Mouse (Mus musculus): ENCODE measurements around the gene Tmem117. TPM values are rescaled to one million over a fixed set of nuclear protein-coding genes. Genes with fewer than 3 reads are reported as not detected.

Gene Tmem117
- total RNA-seq, 2 experiments from 2014 or later, result 8.1 to 9.2 TPM

DNA sequence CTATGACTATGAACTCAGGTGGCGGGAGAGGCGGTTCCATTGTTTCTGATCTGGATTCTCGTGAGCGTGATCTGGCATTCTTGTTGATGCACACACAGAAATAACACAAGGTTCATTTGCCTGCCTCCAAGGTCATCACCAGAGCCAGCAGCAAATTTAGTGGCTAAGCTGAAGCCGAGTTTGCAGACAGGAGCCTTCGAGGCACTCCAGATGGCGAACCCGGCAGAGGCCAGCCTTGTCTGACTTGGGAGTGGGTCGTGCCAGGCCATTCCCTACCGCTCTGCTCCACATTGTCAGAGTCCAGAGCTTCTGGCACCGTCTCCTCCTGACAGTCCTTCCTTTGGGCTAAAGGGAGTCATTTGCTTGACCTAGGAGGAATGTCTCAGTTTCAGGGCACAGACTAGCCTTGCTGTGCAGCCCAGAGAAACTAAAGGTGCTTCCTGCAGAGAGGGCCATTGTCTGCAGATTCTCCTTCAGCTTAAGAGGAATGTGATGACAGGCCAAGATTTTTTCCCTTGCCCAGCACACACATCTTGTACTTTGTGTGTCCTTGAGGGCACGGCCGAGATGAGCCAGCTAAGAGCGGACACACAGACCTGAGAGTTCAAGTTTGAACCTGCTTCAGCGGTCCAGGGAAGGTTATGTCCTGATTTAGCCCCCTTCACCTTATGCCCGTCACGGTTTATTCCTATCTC, 20.2 kb downstream of the Tmem117 start:
- DNase-seq, result peak; percentile 36

GRCm38 (mm10) chr15:94649766-94650120, 20.7 kb downstream of the Tmem117 start:
- DNase-seq, result peak; percentile 13

DNA sequence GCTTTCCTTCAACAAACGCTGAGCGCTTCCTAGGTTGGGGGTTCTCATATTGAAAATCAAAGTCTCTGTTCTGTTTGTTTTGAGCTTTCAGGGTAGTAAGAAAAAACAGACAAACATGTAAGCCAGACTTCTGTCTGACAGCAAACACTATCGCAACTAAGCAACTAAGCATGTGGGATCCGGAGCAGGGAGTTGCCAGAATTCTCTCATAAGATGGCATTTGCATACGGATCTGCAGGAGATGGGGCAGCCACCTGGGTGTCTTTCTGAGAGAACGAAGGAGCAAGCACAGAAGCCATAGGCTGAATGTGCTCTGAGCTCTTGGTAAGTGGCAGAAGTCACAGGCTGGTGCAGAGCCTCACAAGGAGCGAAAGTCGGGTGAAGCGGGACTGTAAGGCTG, 22.3 kb downstream of the Tmem117 start:
- DNase-seq, result no peak

- no peak for DNase-seq
Measured at GRCm38 (mm10) chr15:94651969-94652842, 23.2 kb downstream of the Tmem117 start.

- DNase-seq, result no peak
Measured at GRCm38 (mm10) chr15:94652843-94653206, 23.8 kb downstream of the Tmem117 start.

DNA sequence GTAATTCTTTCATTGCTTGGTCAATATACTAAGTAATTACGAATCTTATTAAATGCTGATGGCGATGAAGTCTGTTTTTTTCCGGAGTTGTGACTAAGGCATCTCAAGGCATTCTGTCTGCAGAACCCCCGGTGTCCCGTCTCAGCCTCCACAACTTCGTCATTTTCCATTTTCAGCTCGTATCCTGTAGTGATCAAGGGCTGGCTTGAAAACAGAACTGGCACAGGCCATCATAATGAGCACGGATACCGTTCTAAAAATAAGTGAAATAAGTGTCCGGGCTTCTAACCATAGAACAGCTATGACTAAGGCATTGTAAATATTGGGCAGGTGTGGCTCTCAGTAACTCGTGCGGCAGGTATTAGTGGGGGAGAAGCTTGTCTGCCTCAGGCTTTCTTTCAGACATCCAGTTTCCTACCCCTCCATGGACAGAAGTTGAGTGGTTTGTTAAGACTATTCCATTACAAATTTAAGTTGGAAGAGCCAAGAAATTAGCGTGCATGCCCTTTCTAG, 26.8 kb downstream of the Tmem117 start:
- DNase-seq, result no peak

DNA sequence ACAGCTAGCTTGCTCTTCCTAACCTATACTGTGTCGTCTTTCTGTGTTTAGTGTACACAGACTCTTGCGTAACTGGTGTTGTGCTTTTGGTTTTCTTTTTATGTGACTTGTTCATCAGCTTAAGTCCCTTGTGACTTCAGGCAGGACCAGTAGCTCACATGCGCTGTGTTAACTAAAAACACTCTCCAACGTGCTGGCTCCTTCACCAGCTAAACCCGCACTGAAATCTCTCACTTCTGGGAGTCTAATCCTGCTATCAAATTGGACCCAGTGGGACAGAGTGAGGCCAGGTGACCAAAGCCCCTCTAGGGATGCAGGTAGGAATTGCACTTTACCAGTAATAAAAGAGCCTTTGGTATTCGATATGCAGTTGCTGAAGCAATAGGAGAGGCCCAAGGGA, 28.9 kb downstream of the Tmem117 start:
- no peak for DNase-seq

DNA sequence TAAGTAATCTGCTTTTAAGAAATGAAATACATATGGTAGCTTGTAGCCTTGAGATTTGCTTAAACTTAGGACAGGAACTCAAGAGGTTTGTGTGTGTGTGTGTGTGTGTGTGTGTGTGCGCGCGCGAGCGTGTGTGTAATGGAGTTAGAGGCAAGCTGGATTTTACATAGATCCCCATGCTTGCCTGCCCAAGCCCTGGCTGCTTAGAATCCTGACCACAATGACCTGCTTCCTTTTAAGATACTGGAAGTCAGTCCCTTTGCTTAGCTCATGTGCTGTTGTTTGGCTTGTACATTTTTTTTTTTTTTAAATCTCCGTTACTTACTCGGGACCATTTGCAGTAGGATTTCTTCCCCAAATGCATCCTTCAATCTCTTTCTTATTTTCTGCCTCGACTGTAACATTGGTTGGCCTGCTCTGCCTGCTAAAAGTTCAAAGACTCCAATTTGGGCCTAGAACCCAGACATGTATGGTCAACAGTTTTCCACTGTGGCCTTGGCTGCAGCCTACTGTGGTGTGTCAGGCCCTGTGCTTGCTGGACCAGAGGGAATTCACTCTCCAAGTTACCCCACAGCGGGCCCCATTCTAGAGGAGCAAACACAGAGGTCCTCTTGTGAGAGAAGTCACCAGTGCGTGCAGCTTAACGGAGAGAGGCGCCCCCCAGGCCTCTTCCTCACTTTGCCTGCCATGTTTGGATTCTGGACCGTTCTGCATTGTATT, 29.5 kb downstream of the Tmem117 start:
- DNase-seq, result no peak

DNA sequence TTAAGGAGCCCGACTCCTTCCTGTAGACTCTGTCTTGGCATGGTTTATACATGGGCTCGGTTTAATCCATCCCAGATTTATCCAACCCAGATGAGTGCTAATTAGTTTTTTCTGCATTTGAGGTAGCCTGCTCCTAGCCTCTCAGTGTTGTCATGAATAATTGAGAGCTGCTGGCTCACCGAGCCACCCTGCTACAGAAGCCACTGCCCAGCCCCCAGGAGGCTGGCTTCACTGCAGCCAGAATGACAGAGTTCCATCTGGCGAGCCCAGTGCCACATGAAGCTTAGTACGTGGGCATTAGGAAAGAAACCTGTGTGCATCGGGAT, 30.0 kb downstream of the Tmem117 start:
- no peak for DNase-seq

DNA sequence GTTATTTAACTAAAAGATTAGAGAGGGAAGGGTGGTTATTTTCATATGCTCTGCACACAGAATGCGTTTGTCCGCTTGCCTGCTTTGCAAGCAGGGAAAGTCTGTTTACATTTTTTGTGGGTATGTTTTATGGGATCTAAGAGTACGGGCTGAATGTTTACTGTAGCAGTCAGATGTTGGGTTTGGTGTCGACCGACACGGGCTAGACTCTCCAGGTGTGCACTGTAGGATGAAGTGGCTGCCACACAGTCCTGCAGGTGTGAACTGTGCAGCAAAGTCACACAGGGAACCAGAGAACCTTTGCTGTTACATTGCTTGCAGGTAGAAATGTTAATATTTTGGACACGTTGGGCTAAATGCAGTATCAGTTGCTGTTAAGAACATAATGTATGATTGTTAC, 31.9 kb downstream of the Tmem117 start:
- DNase-seq, result no peak

DNA sequence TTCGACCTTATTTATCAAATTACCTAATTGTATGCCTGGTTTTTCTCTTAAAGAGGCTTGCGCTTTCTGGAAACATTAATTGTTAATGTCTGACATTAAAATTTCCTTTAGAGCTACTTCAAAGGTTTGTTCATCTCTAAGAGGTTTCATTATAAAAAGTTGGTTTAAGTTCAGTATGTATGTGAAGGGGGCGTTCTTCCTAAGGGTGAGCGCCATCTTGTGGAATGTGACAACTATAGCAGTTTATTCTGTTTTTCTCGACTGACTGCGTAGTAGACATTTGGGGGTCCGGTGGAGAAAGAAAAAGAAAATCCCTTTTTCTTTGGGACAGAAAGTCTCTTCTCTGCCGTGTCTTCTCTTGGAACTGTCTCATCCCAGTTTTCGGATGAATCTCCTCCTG, 32.4 kb downstream of the Tmem117 start:
- peak; percentile 25 for DNase-seq

DNA sequence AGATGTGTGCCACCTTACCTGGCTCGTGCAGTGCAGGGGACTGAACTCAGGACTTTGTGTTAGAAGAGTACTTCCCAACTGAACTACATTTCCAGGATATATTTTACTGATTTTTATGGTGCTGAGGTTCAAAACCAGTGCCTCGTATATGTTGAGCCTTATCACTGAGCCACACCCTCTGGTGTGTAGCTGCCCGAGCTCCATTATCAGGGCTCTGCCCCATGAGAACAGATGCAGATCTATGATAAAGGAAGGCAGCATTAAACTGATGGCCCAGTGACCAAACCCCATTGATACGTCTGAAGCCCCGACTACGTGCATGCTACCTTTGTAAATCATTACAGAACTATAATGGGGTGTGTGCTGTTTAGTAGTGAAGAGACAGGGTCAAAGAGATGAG, 35.6 kb downstream of the Tmem117 start:
- no peak for DNase-seq

DNA sequence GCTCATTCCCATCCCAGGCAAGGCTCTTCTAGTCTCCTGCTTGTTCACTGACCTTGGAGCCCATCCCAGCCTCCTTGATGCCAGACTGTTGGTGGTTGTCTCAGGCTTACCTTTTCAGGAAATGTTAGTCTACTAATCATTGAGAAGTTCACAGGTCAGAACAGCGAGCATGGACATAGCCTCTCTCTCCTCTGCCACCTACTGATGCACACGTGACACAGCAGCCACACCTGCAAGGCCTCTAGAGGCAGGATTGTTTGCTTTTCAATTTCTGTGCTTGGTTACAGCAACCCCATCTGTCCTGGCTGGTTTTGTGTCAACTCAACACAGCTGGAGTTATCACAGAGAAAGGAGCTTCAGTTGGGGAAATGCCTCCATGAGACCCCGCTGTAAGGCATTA, 52.1 kb downstream of the Tmem117 start:
- DNase-seq, result no peak

DNA sequence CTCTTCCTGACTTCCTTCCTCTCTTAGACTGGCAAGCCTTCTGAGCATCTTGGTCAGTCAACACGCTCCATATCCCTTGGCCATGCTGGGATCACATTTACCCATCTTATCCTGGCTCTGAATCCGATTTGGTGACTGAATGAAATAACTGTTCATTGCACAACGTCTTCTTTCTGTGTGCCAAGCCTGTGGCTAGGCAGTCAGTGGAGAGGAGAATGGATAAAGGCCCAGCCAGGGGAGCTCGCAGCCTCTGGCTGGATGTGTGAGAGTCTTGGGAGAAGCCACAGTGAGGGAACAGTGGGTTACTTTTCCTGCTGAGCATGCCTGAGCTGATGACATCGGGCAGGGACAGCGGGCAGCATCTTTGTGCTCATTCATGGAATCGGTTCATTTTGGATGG, 55.2 kb downstream of the Tmem117 start:
- no peak for DNase-seq

DNA sequence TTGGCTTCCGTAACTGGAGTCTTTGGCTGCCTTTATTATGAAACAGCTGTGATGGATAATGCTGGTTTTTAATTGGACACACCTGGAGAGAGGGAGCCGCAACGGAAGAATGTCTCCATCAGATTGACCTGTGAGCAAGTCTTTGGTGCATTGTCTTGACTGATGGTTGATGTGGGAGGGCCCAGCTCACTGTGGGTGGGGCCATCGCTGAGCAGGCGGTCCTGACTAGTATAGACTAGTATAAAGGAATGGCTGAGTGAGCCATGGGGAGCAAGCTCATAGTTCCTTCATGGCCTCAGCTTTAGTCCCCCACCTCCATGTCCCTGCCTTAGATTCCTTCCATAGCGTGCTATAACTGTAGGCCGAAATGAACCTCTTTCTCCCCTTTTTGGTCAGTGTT, 58.1 kb downstream of the Tmem117 start:
- no peak for DNase-seq

- DNase-seq, result no peak
Measured at GRCm38 (mm10) chr15:94687629-94688028, 58.6 kb downstream of the Tmem117 start.

DNA sequence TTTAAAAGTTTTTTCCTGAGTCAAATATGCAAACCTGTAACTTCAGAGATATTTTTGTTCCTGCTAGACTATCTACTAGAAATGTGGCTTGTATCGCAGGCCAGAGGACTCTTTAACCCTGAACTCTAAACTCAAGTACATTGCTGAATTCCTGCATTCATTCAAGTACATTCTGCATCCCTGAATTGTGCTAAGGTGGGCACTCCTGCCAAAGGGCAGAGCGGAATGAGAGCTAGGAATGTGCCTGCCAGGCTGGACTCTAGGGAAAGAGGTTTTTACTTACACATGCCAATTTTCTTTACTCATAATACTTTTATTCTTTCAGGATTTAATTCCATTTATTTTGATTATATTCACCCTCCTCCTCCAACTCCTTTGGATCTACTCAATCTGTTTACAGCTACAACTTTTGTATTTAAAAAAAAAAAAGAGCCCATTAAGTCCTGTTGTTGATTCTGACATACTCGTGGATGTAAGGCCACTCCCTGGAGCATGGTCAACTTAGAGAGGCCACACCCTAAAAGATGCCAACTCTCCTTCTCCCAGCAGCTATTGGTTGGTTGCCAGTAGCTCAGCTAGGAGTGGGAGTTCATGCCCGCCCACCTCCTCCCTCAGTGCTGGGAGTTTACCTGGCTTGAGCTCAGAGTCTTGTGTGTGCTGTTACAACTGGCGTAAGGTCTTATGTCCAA, 60.3 kb downstream of the Tmem117 start:
- no peak for DNase-seq

DNA sequence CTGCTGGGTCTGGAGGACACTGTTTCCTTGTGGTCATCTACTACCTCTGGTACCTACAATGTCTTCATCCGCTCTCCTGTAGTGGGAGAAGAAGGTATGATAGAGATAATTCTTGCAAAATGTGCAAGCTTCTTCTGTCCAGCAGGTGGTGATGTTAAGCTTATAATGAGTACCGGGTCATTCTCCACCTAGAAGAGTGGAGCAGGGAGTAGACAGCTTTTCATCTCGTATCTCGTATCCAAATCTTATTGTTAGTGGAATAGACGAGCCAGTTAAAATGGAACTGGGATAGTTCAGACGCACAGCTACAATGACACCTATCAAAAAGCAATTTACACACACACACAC, 60.8 kb downstream of the Tmem117 start:
- no peak for DNase-seq

DNA sequence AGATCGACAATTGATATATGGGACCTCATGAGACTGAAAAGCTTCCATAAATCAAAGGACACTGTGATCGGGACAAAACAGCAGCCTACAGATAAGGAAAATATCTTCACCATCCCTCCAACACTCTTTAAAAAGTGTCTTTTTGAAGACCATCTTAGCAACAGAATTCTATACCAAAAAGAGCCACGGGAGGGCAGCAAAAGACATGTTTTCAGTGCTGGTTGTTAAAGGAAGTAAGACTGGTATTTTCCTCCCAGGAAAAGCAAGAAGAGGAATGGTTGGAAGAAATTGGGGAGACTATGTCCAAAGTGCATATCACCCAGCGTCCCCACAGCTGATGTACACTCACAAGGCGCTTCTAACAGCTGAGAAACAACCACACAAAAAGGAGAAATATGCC, 93.7 kb downstream of the Tmem117 start:
- peak; percentile 65 for DNase-seq

DNA sequence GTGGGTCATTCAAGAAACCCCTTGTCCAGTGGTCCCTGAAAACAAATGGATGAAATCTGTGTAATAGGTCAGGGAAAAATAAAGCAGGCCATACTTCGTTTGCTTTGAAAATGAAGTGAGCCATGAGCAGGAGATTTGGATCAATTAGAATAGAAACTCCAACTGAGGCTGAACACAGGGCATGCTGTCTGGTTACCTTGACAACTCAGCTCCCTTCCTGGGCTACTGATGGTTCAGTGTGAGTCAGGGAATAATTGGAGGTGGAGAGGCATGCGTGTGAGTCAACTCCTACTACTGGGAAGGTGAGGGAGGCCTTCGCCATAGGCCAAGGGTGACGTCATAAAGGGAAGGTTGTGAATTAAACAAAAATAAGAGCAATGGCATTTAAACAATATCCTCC, 103.1 kb downstream of the Tmem117 start:
- DNase-seq, result no peak

DNA sequence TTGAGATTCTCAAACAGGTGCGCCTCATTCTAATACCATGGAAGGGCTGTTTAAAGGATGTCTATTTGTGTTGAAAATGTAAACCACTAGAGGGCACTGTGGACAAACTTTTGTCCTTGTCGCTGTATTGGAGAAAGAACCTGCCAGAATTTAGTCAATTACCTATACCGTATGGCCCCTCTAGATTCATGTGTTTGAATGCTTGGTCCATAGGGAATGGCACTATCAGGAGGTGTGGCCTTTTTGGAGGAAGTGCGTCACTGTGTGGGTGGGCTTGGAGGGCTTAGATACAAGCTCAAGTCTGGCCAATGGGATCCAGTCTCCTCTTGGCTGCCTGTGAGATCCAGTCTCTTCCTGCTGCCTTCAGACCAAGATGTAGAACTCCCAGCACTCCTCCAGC, 140.2 kb downstream of the Tmem117 start:
- DNase-seq, result no peak

DNA sequence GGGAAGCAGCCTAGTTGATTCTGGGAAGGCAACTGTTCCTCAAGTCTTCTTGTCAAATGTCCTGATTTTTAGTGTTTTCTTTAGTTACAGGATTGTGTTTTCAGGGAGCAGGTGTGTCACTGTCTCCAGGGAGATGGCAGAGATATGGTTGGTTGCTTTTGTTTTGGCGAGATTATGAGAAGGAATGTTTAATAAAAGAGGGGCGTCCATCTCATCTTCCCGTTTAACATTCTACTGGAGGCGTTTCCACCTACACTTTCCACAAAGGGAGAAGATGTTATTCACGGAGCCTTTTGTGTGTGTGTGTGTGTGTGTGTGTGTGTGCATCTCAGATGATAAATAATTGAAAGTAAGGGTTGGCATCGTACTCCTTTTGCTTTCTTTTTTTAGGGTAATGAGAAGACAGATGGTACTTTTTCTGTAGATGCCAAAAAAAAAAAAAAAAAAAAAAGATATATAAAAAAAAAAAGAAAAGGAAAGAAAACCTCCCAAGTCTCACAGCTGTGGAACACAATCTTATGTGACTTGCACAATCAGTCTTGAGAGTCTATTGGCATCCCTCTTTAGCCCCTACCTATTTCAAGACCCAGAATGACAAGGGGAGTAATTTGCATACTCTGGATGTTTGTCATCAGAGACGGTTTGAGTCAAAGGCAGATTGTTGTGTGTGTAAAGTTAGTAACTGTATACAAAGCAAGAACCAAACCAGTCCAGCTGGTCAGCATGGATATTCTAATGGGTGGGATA, 142.0 kb downstream of the Tmem117 start:
- no peak for DNase-seq

All from heart, postnatal 4 days (tissue).